Comparison of ENCODE assay signal across 8 mouse cellular contexts in the genomic region with DNA sequence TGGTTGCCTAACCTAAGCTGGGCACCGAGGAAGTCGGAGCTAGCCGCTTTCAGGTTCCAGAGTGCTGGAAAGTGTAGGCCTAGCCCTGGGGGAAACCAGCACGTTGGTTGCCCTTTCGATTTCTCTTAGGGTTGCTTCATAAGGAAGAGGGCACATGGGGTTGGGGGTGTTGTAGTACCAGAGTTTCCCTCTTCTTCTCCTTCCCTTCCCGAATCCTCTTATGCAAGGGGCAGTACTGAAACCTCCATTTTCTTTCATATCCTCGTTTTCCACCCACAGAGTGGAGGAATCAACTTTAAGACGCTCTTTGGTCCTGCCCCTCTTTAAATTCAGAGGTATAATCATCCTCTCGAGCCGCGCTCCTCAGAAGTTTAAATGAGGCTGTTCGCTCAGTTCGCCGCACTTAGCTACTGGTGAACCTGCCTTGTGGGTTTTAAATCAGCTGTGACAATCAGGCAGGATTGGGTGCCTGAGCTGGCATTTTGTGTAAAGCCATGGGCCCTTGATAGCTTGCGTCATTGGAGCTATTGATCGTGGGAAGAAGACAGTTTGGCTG. TPM values are rescaled to one million over a fixed set of nuclear protein-coding genes. Genes with fewer than 3 reads are reported as not detected.
DNase-seq lines count a peak whose midpoint lies in the region; ATAC-seq and TF ChIP-seq lines count a peak whose summit lies in the region.

No protein-coding gene starts in this region.

- peak overlapping the region; percentile 68 for H3K4me2 ChIP-seq in embryonic facial prominence, embryonic 15.5 days (replicated peaks)
- H3K4me2 ChIP-seq in hindbrain, embryonic 13.5 days = peak overlapping the region; percentile 84
- H3K4me2 ChIP-seq in lung, postnatal 0 days (replicated peaks; ENCODE audit: low read depth, low read length) = peak overlapping the region; percentile 81

- no peak for TF ChIP-seq EP300 in lung, postnatal 0 days (IDR thresholded peaks at IDR 0.05)

- no peaks in the 10 kb centered on the region for H3K36me3 ChIP-seq in embryonic facial prominence, embryonic 15.5 days
- H3K36me3 ChIP-seq in hindbrain, embryonic 13.5 days = no peaks in the 10 kb centered on the region
- H3K36me3 ChIP-seq in lung, postnatal 0 days (ENCODE audit: insufficient read depth, low read length) = no peaks in the 10 kb centered on the region

- peak overlapping the region; percentile 93 for H3K4me3 ChIP-seq in embryonic facial prominence, embryonic 15.5 days (replicated peaks)
- peak overlapping the region; percentile 98 for H3K4me3 ChIP-seq in hindbrain, embryonic 13.5 days
- H3K4me3 ChIP-seq in lung, postnatal 0 days (ENCODE audit: low read depth, low read length) = peak overlapping the region; percentile 84

- DNase-seq in A20 (ENCODE audit: low read depth, low spot score) (peak; percentile 77), MN1 (ENCODE audit: low spot score) (peak; percentile 61)
- peak; percentile 77 for DNase-seq in lung, postnatal 0 days (ENCODE audit: low spot score)
- DNase-seq in retina, postnatal 1 day = peak; percentile 35
- DNase-seq in cerebellum, adult 18-20 months = no peak
- DNase-seq in left cerebral cortex, adult 18-20 months (ENCODE audit: low spot score in 2 of 2) = no peak

- WGBS in embryonic facial prominence, embryonic 15.5 days = 1% methylated on average over 16 of the region's 16 CpGs
- WGBS in hindbrain, embryonic 13.5 days = under 1% methylated on average over 16 of the region's 16 CpGs
- 1% methylated on average over 16 of the region's 16 CpGs for WGBS in lung, postnatal 0 days

- peak overlapping the region; percentile 88 for H3K27ac ChIP-seq in embryonic facial prominence, embryonic 15.5 days (replicated peaks)
- H3K27ac ChIP-seq in hindbrain, embryonic 13.5 days = 0 out of 2 replicates have a peak overlapping the region, but pooled peaks have one; percentile 94
- peak overlapping the region; percentile 94 for H3K27ac ChIP-seq in lung, postnatal 0 days (ENCODE audit: low read length)

- H3K9me3 ChIP-seq in embryonic facial prominence, embryonic 15.5 days (replicated peaks) = no peaks in the 10 kb centered on the region
- H3K9me3 ChIP-seq in hindbrain, embryonic 13.5 days = no peaks in the 10 kb centered on the region
- H3K9me3 ChIP-seq in lung, postnatal 0 days (ENCODE audit: low read length) = no peaks in the 10 kb centered on the region

- ATAC-seq in embryonic facial prominence, embryonic 15.5 days (ENCODE audit: insufficient number of reproducible peaks, low FRiP score, low TSS enrichment, low read depth) = no peak
- ATAC-seq in hindbrain, embryonic 13.5 days (ENCODE audit: low FRiP score) = no peak
- ATAC-seq in lung, postnatal 0 days = no peak

- peaks cover 32% of the 10 kb centered on the region for H3K4me1 ChIP-seq in embryonic facial prominence, embryonic 15.5 days
- H3K4me1 ChIP-seq in hindbrain, embryonic 13.5 days (replicated peaks) = peaks cover 35% of the 10 kb centered on the region
- peaks cover 17% of the 10 kb centered on the region for H3K4me1 ChIP-seq in lung, postnatal 0 days (ENCODE audit: insufficient read depth, low read depth, low read length)

- H3K9ac ChIP-seq in embryonic facial prominence, embryonic 15.5 days = peak overlapping the region; percentile 99
- H3K9ac ChIP-seq in hindbrain, embryonic 13.5 days = peak overlapping the region; percentile 96
- peak overlapping the region; percentile 86 for H3K9ac ChIP-seq in lung, postnatal 0 days (replicated peaks; ENCODE audit: low read depth)

- TF ChIP-seq CTCF in lung, postnatal 0 days (IDR thresholded peaks at IDR 0.05) = no peak

- H3K27me3 ChIP-seq in embryonic facial prominence, embryonic 15.5 days = no peaks in the 10 kb centered on the region
- H3K27me3 ChIP-seq in hindbrain, embryonic 13.5 days = no peaks in the 10 kb centered on the region
- no peaks in the 10 kb centered on the region for H3K27me3 ChIP-seq in lung, postnatal 0 days (replicated peaks; ENCODE audit: insufficient read depth, low read length)

RNA-seq across cellular contexts. Expression of a gene that starts 1.4 kb away (rescaled TPM):
- polyA plus RNA-seq in embryonic facial prominence, embryonic 15.5 days (2015; fragmentation: Nextera tagmentation; extraction: Ambion mirVana) = 19.3 and 20.2 TPM in 2 replicates
- polyA plus RNA-seq in hindbrain, embryonic 13.5 days (2015; fragmentation: Nextera tagmentation; extraction: Ambion mirVana) = 16.4 and 17.4 TPM in 2 replicates
- polyA plus RNA-seq in lung, postnatal 0 days (2015; fragmentation: Nextera tagmentation; extraction: Ambion mirVana) = 10.3 and 11.6 TPM in 2 replicates
- 10 to 100 TPM; 87.5 to 89.1 TPM for total RNA-seq in left cerebral cortex, adult 18-20 months (2021)

Comparison
In these comparisons a context has a peak if more than half of its experiments do, and no peak if none do; other contexts are left out.
1. DNase-seq: peak in A20 (single experiment), MN1 (single experiment), lung, postnatal 0 days (single experiment) and retina, postnatal 1 day (single experiment); none in cerebellum, adult 18-20 months (0 of 2) and left cerebral cortex, adult 18-20 months (0 of 2).
2. Peak in every context shown above with its lines, with median percentiles within 50 percentile points of each other: H3K27ac ChIP-seq, H3K4me2 ChIP-seq, H3K4me3 ChIP-seq and H3K9ac ChIP-seq.